In genomic region chr3:54764418-54764817, GRCm38 (mm10) we compare ENCODE assay signal across 9 mouse cellular contexts. TPM values are rescaled to one million over a fixed set of nuclear protein-coding genes. Genes with fewer than 3 reads are reported as not detected.
DNase-seq lines count a peak whose midpoint lies in the region; ATAC-seq and TF ChIP-seq lines count a peak whose summit lies in the region.
"Had no signal": no experiment of that assay in that cellular context is flagged by ENCODE, and none has a peak within 500 bp of the region (broad histone marks: within the 10 kb centered on the region; RNA-seq: fewer than 3 reads in every experiment).

No protein-coding gene starts in this region.

- TF ChIP-seq EP300 in heart, adult 2 months (IDR thresholded peaks at IDR 0.05; ENCODE audit: insufficient read depth, low read depth, low read length), result no peak

- TF ChIP-seq POLR2A in cortical plate, adult 2 months (IDR thresholded peaks at IDR 0.05; ENCODE audit: extremely low read depth, insufficient read depth, low read length), result no peak
- TF ChIP-seq POLR2A in heart, adult 2 months (IDR thresholded peaks at IDR 0.05; ENCODE audit: insufficient read depth, low read depth, low read length), result 0 out of 2 replicates have a peak, but pooled peaks have one; percentile 33

- H3K4me2 ChIP-seq in neural tube, embryonic 14.5 days (ENCODE audit: low read depth, low read length), result no peak overlapping the region

- ATAC-seq in neural tube, embryonic 14.5 days (ENCODE audit: low read depth), result peak; percentile 84; the same call in 1 of the 2 replicates
- no peak for ATAC-seq in erythroid progenitor cell, adult 5-6 weeks (replicated peaks; ENCODE audit: low FRiP score, poor library complexity, severe bottlenecking)

- no peaks in the 10 kb centered on the region for H3K79me2 ChIP-seq in heart, adult 2 months (replicated peaks; ENCODE audit: control insufficient read depth, insufficient read depth, low read length)

- 51% methylated on average over 18 of the region's 18 CpGs for WGBS in heart, adult 2 months
- 72% methylated on average over 18 of the region's 18 CpGs for WGBS in neural tube, embryonic 14.5 days

- no peaks in the 10 kb centered on the region for H3K36me3 ChIP-seq in heart, adult 2 months (ENCODE audit: control insufficient read depth, insufficient read depth, low read length)
- H3K36me3 ChIP-seq in neural tube, embryonic 14.5 days (ENCODE audit: control insufficient read depth, insufficient read depth, low read length), result no peaks in the 10 kb centered on the region

- peak overlapping the region; percentile 2; the same call in 1 of the 2 replicates for H3K4me3 ChIP-seq in cortical plate, adult 2 months (ENCODE audit: insufficient read depth, low read length)
- H3K4me3 ChIP-seq in heart, adult 2 months, result peak overlapping the region; percentile 41
- no peak overlapping the region for H3K4me3 ChIP-seq in neural tube, embryonic 14.5 days (ENCODE audit: low read depth, low read length)

- no peaks in the 10 kb centered on the region for H3K9me3 ChIP-seq in neural tube, embryonic 14.5 days (ENCODE audit: control insufficient read depth, low read length)

- no peaks in the 10 kb centered on the region for H3K27me3 ChIP-seq in heart, adult 2 months (ENCODE audit: control insufficient read depth, insufficient read depth, low read length)
- no peaks in the 10 kb centered on the region for H3K27me3 ChIP-seq in neural tube, embryonic 14.5 days (ENCODE audit: control insufficient read depth, insufficient read depth, low read length)

- DNase-seq in brain, adult 2 months (ENCODE audit: low read depth, low spot score), result peak; percentile 80
- peak; percentile 50 to 51 for DNase-seq in heart, adult 2 months
- DNase-seq in kidney, adult 11 months, result peak; percentile 48
- peak; percentile 63 for DNase-seq in left cerebral cortex, postnatal 4 days
- no peak for DNase-seq in B cell, adult 2 months

- no peaks in the 10 kb centered on the region for H3K4me1 ChIP-seq in cortical plate, adult 2 months (ENCODE audit: control insufficient read depth, insufficient read depth, low read length)
- no peaks in the 10 kb centered on the region for H3K4me1 ChIP-seq in heart, adult 2 months (ENCODE audit: control insufficient read depth, insufficient read depth, low read length)
- H3K4me1 ChIP-seq in neural tube, embryonic 14.5 days (ENCODE audit: control insufficient read depth, insufficient read depth, low read length), result no peaks in the 10 kb centered on the region

- TF ChIP-seq CTCF in cortical plate, adult 2 months (IDR thresholded peaks at IDR 0.05; ENCODE audit: extremely low read depth, insufficient read depth, low read length), result no peak
- no peak for TF ChIP-seq CTCF in heart, adult 2 months (IDR thresholded peaks at IDR 0.05)

- no peak overlapping the region for H3K27ac ChIP-seq in cortical plate, adult 2 months (ENCODE audit: insufficient read depth, low read length)
- peak overlapping the region; percentile 28; the same call in 1 of the 2 replicates for H3K27ac ChIP-seq in heart, adult 2 months
- H3K27ac ChIP-seq in neural tube, embryonic 14.5 days (ENCODE audit: low read depth, low read length), result no peak overlapping the region

- peak overlapping the region; percentile 18; the same call in 1 of the 2 replicates for H3K9ac ChIP-seq in heart, adult 2 months (ENCODE audit: low read depth, low read length)
- no peak overlapping the region for H3K9ac ChIP-seq in neural tube, embryonic 14.5 days (replicated peaks; ENCODE audit: low read depth, low read length)

- intact Hi-C loops in heart, adult 2 months (cut with DNase I), result no loop called here
- intact Hi-C loops in left cerebral cortex, postnatal 4 days (cut with DNase I), result no loop called here

RNA-seq across cellular contexts. Expression of gene Smad9, which starts 9.0 kb away (rescaled TPM):
- 5.3 and 5.7 TPM in 2 replicates for polyA plus RNA-seq in cortical plate, adult 2 months (2012; rRNA removed)
- total RNA-seq in heart, adult 2 months (2021), result 1 to 10 TPM; 1.6 to 3.5 TPM
- polyA plus RNA-seq in heart, adult 2 months (2012; rRNA removed), result 1.0 and 1.5 TPM in 2 replicates
- total RNA-seq in left cerebral cortex, postnatal 4 days (2021), result 1 to 10 TPM; 2.8 to 3.1 TPM
- 0.98 and 1.2 TPM in 2 replicates for polyA plus RNA-seq in neural tube, embryonic 14.5 days (2014; fragmentation: Nextera tagmentation; extraction: Ambion mirVana)
- not detected in 2 replicates for total RNA-seq in erythroid progenitor cell, adult 5-6 weeks (2015; ENCODE audit: low replicate concordance)
- not detected in 2 replicates for total RNA-seq in erythroid progenitor cell, adult 5-6 weeks (2017; ENCODE audit: low replicate concordance)

RNA-seq across cellular contexts. Expression of gene Alg5, which starts 29.1 kb away (rescaled TPM):
- polyA plus RNA-seq in cortical plate, adult 2 months (2012; rRNA removed), result 23.2 and 24.6 TPM in 2 replicates
- total RNA-seq in heart, adult 2 months (2021), result 10 to 100 TPM in 1 of 2 experiments, 1 to 10 TPM in 1; 8.9 to 10.5 TPM
- 6.9 and 10.4 TPM in 2 replicates for polyA plus RNA-seq in heart, adult 2 months (2012; rRNA removed)
- total RNA-seq in left cerebral cortex, postnatal 4 days (2021), result 10 to 100 TPM; 24.5 to 31.4 TPM
- polyA plus RNA-seq in neural tube, embryonic 14.5 days (2014; fragmentation: Nextera tagmentation; extraction: Ambion mirVana), result 50.9 and 51.9 TPM in 2 replicates
- total RNA-seq in erythroid progenitor cell, adult 5-6 weeks (2015; ENCODE audit: low replicate concordance), result 10.5 and 30.6 TPM in 2 replicates
- 1.9 and 6.5 TPM in 2 replicates for total RNA-seq in erythroid progenitor cell, adult 5-6 weeks (2017; ENCODE audit: low replicate concordance)

RNA-seq across cellular contexts. Expression of gene Exosc8, which starts 29.2 kb away (rescaled TPM):
- 41.7 and 44.7 TPM in 2 replicates for polyA plus RNA-seq in cortical plate, adult 2 months (2012; rRNA removed)
- total RNA-seq in heart, adult 2 months (2021), result 10 to 100 TPM; 19.0 to 19.7 TPM
- polyA plus RNA-seq in heart, adult 2 months (2012; rRNA removed), result 10.7 and 19.9 TPM in 2 replicates
- total RNA-seq in left cerebral cortex, postnatal 4 days (2021), result 10 to 100 TPM; 53.9 to 60.7 TPM
- 72.0 and 77.7 TPM in 2 replicates for polyA plus RNA-seq in neural tube, embryonic 14.5 days (2014; fragmentation: Nextera tagmentation; extraction: Ambion mirVana)
- total RNA-seq in erythroid progenitor cell, adult 5-6 weeks (2015; ENCODE audit: low replicate concordance), result 91.4 and 111 TPM in 2 replicates
- total RNA-seq in erythroid progenitor cell, adult 5-6 weeks (2017; ENCODE audit: low replicate concordance), result 75.7 and 94.0 TPM in 2 replicates

RNA-seq across cellular contexts. Expression of gene Rfxap, which starts 43.2 kb away (rescaled TPM):
- polyA plus RNA-seq in cortical plate, adult 2 months (2012; rRNA removed), result 48.3 and 51.2 TPM in 2 replicates
- total RNA-seq in heart, adult 2 months (2021), result 10 to 100 TPM; 20.5 to 22.3 TPM
- 8.9 and 11.0 TPM in 2 replicates for polyA plus RNA-seq in heart, adult 2 months (2012; rRNA removed)
- total RNA-seq in left cerebral cortex, postnatal 4 days (2021), result 10 to 100 TPM; 53.9 to 60.5 TPM
- polyA plus RNA-seq in neural tube, embryonic 14.5 days (2014; fragmentation: Nextera tagmentation; extraction: Ambion mirVana), result 46.8 and 62.8 TPM in 2 replicates
- total RNA-seq in erythroid progenitor cell, adult 5-6 weeks (2015; ENCODE audit: low replicate concordance), result 3.8 and 51.9 TPM in 2 replicates
- 19.3 and 48.1 TPM in 2 replicates for total RNA-seq in erythroid progenitor cell, adult 5-6 weeks (2017; ENCODE audit: low replicate concordance)

RNA-seq across cellular contexts. Expression of gene Gm21958, which starts 50.3 kb away (rescaled TPM):
- polyA plus RNA-seq in cortical plate, adult 2 months (2012; rRNA removed), result not detected in 2 replicates
- not detected for total RNA-seq in heart, adult 2 months (2021)
- polyA plus RNA-seq in heart, adult 2 months (2012; rRNA removed), result not detected in 2 replicates
- total RNA-seq in left cerebral cortex, postnatal 4 days (2021), result not detected
- 1.3 and 3.5 TPM in 2 replicates for polyA plus RNA-seq in neural tube, embryonic 14.5 days (2014; fragmentation: Nextera tagmentation; extraction: Ambion mirVana)
- not detected in 2 replicates for total RNA-seq in erythroid progenitor cell, adult 5-6 weeks (2015; ENCODE audit: low replicate concordance)
- not detected in 2 replicates for total RNA-seq in erythroid progenitor cell, adult 5-6 weeks (2017; ENCODE audit: low replicate concordance)
- polyA plus RNA-seq: large intestine, adult 2 months had no signal

Comparison
In these comparisons a context has a peak if more than half of its experiments do, and no peak if none do; other contexts are left out.
1. DNase-seq: peak in brain, adult 2 months (single experiment), heart, adult 2 months (2 of 2), kidney, adult 11 months (single experiment) and left cerebral cortex, postnatal 4 days (single experiment); none in B cell, adult 2 months (0 of 2).